Mouse (Mus musculus) liver, embryonic 12.5 days (tissue): ENCODE measurements around the gene Gpr87. TPM values are rescaled to one million over a fixed set of nuclear protein-coding genes. Genes with fewer than 3 reads are reported as not detected.
"Not testable (repeated sequence)": the region's sequence is repeated elsewhere in the genome, so short reads cannot be mapped to it uniquely, and the experiment has no call there.

Source experiments
- ATAC-seq: fragments of 200-750 bp; cut with Nextera tagmentation; 2 replicates; pipeline ENCODE4 v1.8.0; 2017; ENCODE audit warnings: moderate number of reproducible peaks, mild to moderate bottlenecking, moderate library complexity
- H3K27ac ChIP-seq: fragments of 300-500 bp; sonication (generic); 2 replicates; pipeline ENCODE4 v1.5.1; 2016; ENCODE audit warnings: mild to moderate bottlenecking
- H3K27me3 ChIP-seq: fragments of 300-500 bp; sonication (generic); replicated peaks from 2 replicates; pipeline ENCODE4 v1.6.1; 2016; ENCODE audit warnings: mild to moderate bottlenecking, moderate library complexity
- H3K36me3 ChIP-seq: fragments of 300-500 bp; sonication (generic); 2 replicates; pipeline ENCODE4 v1.6.1; 2016; ENCODE audit warnings: mild to moderate bottlenecking, moderate library complexity
- H3K4me1 ChIP-seq: fragments of 300-500 bp; sonication (generic); 2 replicates; pipeline ENCODE4 v1.6.1; 2016
- H3K4me2 ChIP-seq: fragments of 300-500 bp; sonication (generic); 2 replicates; pipeline ENCODE4 v1.6.1; 2016; ENCODE audit warnings: mild to moderate bottlenecking, moderate library complexity
- H3K4me3 ChIP-seq: fragments of 300-500 bp; sonication (generic); 2 replicates; pipeline ENCODE4 v1.5.1; 2016; ENCODE audit warnings: mild to moderate bottlenecking, moderate library complexity
- H3K9ac ChIP-seq: fragments of 300-500 bp; sonication (generic); 2 replicates; pipeline ENCODE4 v1.6.1; 2016; ENCODE audit warnings: mild to moderate bottlenecking, moderate library complexity
- H3K9me3 ChIP-seq: fragments of 300-500 bp; sonication (generic); replicated peaks from 2 replicates; pipeline ENCODE4 v1.6.1; 2016; ENCODE audit warnings: mild to moderate bottlenecking, moderate library complexity
- WGBS: fragments of 180-500 bp; shearing (Covaris S2); methylation state at CpG from one replicate; pipeline ENCODE4 v1.1.7; 2016; ENCODE audit not compliant: insufficient replicate concordance; 5-methylcytosine and 5-hydroxymethylcytosine counted together
- polyA plus RNA-seq: library from polyadenylated mRNA; unstranded; fragments of >200 nt; fragmentation: Nextera tagmentation; extraction: Ambion mirVana; gene quantifications from 2 replicates; pipeline ENCODE4 v1.2.1, GENCODE M21; 2016

Gpr87 gene
- polyA plus RNA-seq, 1 experiment from 2014 or later = not detected

DNA sequence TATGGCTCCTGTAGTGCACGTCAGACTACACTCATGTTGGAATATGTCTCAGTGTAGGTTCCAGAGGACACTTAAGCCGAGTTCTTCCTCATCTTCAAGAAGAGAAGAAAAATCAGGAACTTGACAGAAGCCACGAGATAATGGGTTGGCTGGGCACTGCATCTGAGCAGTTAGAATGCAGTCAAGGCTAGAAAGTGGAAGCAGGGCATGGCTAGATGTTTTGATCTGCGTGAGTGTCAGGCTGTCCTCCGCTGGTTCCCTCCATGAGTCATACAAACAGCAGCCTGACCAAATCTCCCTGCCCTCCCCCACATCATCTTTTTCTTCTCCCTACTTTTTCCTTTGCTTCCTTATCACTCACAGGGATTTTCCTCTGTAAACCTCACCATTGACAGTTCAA is 41.5 kb downstream of the Gpr87 start, which contains the start of gene P2ry14:
TSS of gene P2ry14 (minus strand) at position 195 of the 400 bp plus-strand sequence.
- 15% methylated on average over 5 of the region's 5 CpGs for WGBS
- Histone ChIP-seq H3K27me3 (no peaks in the 10 kb centered on the region), H3K9ac (no peak within 1 kb of the TSS), H3K4me1 (peaks cover 11% of the 10 kb centered on the region; the same call in 1 of the 2 replicates), H3K4me3 (no peak within 1 kb of the TSS), H3K27ac (no peak within 1 kb of the TSS), H3K9me3 (no peaks in the 10 kb centered on the region), H3K4me2 (no peak within 1 kb of the TSS), H3K36me3 (no peaks in the 10 kb centered on the region)
- ATAC-seq = no peak

DNA sequence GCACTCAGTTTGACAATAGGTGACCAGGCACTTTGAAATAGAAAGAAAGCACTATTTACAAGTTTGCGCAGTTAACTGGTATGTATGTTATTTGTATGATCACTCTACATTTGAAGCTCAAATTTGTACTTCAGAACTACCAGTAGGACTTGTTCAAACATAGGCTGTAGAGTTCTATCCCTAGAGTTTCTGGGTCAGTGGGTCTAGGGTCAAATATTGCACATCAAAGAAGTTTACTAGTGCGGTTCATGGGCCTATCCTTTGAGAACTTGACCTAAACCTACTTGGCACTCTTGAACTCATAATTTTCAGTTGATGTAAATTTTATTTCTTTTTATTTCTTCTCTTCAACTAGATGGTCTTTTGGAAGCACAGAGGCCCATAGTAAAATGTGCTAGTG is 44.3 kb downstream of the Gpr87 start:
- Histone ChIP-seq H3K4me2 (no peak overlapping the region), H3K9me3 (no peaks in the 10 kb centered on the region), H3K9ac (no peak overlapping the region), H3K27me3 (no peaks in the 10 kb centered on the region), H3K27ac (no peak overlapping the region), H3K4me3 (no peak overlapping the region), H3K4me1 (peaks cover 11% of the 10 kb centered on the region; the same call in 1 of the 2 replicates), H3K36me3 (no peaks in the 10 kb centered on the region)
- WGBS = 82% methylated on average over 2 of the region's 2 CpGs
- no peak for ATAC-seq

DNA sequence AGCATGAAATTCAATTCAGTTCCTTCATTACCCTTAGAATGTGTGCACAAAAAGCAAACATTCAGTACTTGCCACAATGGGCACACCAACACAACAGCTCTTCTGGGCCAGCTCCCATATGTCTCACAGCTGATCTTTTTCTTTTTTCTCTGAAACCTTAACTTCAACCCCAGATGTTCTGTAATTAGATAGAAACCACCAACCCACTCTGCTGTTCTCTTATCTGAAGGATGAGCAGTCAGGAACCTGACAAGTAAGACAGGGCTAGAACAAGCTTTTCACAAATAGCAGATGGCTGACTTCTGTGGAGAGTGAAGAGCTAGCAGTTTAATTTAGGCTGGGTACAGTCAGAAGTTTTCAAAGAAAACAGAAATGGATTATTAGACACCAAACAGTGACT is 45.3 kb downstream of the Gpr87 start:
- H3K27me3 ChIP-seq = no peaks in the 10 kb centered on the region

DNA sequence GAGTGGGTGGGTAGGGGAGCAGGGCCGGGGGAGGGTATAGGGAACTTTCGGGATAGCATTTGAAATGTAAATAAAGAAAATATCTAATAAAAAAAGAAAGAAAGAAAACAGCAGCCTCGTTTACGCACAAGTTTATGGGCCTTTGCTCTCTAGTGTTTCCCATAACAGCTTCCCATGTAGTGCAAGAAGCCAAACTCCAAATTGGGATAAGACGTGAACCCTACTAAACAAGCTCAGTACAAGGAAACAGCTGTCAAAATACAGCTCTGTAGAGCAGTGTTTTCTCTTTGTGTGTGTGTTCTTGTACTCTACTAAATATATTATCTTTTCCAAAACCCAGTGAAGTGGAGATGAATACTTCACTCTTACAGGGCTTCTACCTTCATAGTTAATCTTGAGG is 49.7 kb downstream of the Gpr87 start:
- Histone ChIP-seq H3K4me1 (peaks cover 16% of the 10 kb centered on the region), H3K27ac (no peak overlapping the region), H3K27me3 (no peaks in the 10 kb centered on the region), H3K4me2 (no peak overlapping the region), H3K9ac (no peak overlapping the region), H3K9me3 (no peaks in the 10 kb centered on the region), H3K36me3 (no peaks in the 10 kb centered on the region), H3K4me3 (no peak overlapping the region)
- ATAC-seq = no peak
- WGBS = 63% methylated on average over 5 of the region's 5 CpGs

More for the DNA sequence above, 45.3 kb downstream of the Gpr87 start:
- Histone ChIP-seq H3K36me3 (no peaks in the 10 kb centered on the region), H3K9ac (no peak overlapping the region), H3K4me3 (no peak overlapping the region), H3K27ac (no peak overlapping the region), H3K9me3 (no peaks in the 10 kb centered on the region), H3K4me2 (no peak overlapping the region), H3K4me1 (peaks cover 11% of the 10 kb centered on the region; the same call in 1 of the 2 replicates)
- ATAC-seq = no peak

DNA sequence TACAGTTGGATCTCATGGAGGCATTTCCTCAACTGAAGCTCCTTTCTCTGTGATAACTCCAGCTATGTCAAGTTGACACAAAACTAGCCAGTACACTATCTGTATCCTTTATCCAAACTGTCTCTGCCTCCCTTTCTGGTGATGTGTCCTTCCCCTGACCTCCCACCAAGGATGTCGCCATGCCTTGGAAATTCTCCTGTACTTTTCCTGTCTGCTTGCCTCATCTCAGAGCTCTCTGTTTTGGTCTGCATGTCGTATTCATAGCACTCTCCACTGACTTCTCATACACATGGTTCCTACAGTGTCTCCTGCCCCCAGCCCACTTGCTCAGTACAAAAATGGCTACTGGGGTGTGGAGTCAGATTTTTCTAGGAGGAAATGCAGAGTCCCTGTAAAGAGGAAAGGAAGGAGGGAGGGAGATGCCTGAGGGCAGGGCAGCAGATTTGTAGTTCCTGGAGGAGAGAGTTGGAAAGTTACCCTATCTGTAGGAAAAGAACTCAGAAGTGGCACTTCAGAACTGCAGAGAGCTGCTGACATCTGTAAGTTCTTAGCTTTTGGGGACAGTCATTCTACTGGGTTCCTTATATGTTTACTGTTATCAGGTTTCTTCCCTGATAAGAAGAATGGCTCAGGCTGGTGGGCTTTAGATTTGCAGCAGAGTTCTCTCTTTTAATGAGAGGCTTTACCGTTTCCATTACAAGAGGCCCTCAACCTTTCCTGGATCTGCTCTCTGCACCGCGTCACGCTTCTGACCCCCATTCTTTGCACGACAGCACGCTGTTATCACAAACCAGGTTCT is 53.2 kb downstream of the Gpr87 start:
- H3K4me1 ChIP-seq = peaks cover 9% of the 10 kb centered on the region
- no peak for ATAC-seq
- no peaks in the 10 kb centered on the region for H3K27me3 ChIP-seq
- no peak overlapping the region for H3K4me2 ChIP-seq
- H3K9ac ChIP-seq = no peak overlapping the region
- no peak overlapping the region for H3K4me3 ChIP-seq
- no peak overlapping the region for H3K27ac ChIP-seq
- 40% methylated on average over 8 of the region's 8 CpGs for WGBS
- no peaks in the 10 kb centered on the region for H3K36me3 ChIP-seq
- no peaks in the 10 kb centered on the region for H3K9me3 ChIP-seq

GRCm38 (mm10) chr3:59140941-59141340 is 54.0 kb downstream of the Gpr87 start:
- not testable (repeated sequence) for H3K4me1 ChIP-seq, H3K9ac ChIP-seq, H3K27me3 ChIP-seq, H3K27ac ChIP-seq, H3K4me3 ChIP-seq, H3K36me3 ChIP-seq, ATAC-seq, H3K9me3 ChIP-seq, H3K4me2 ChIP-seq
- 75% methylated on average over 4 of the region's 4 CpGs for WGBS

DNA sequence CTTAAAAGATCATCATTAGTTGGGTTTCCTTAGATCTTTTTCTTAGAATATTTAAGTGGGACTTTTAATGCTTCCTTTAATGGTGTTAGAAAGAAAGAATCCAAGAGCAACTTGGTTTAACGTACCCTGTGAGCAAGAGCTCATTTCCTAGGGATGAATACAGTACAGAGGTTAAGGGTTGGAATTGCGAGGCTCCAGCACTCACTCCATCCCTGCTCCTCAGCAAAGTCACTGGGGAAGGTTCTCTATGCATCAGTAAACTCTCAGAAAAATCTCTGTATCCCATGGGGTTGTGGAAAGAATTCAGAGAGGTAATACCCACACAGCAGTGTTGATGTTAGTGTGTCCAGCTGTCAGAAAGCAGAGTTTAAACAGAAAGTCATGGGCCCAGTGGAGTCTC is 54.8 kb downstream of the Gpr87 start:
- H3K4me2 ChIP-seq = no peak overlapping the region
- ATAC-seq = no peak
- no peak overlapping the region for H3K27ac ChIP-seq
- H3K36me3 ChIP-seq = no peaks in the 10 kb centered on the region
- no peaks in the 10 kb centered on the region for H3K27me3 ChIP-seq
- 62% methylated on average over 2 of the region's 2 CpGs for WGBS
- H3K4me1 ChIP-seq = peaks cover 14% of the 10 kb centered on the region
- no peaks in the 10 kb centered on the region for H3K9me3 ChIP-seq
- H3K9ac ChIP-seq = no peak overlapping the region
- no peak overlapping the region for H3K4me3 ChIP-seq

DNA sequence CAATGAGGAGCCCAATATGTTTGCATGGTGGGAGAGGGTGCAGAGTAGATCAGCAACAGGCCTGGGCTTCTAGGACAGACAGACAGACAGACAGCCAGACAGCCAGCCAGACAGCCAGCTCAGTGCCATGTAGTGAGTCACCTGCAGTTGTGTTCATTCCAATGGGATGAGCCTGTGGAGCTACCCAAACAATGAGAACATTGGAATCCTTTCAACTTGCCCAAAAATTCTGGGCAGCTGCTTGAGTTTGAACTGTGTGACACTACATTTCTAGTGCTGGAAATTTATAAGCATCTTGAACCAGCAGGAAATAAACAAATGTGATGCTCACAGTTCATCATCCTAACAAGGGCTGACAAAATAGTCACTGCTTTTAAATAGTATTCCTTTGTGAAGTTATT is 55.3 kb downstream of the Gpr87 start:
- no peak overlapping the region for H3K9ac ChIP-seq
- H3K9me3 ChIP-seq = no peaks in the 10 kb centered on the region
- ATAC-seq = no peak

DNA sequence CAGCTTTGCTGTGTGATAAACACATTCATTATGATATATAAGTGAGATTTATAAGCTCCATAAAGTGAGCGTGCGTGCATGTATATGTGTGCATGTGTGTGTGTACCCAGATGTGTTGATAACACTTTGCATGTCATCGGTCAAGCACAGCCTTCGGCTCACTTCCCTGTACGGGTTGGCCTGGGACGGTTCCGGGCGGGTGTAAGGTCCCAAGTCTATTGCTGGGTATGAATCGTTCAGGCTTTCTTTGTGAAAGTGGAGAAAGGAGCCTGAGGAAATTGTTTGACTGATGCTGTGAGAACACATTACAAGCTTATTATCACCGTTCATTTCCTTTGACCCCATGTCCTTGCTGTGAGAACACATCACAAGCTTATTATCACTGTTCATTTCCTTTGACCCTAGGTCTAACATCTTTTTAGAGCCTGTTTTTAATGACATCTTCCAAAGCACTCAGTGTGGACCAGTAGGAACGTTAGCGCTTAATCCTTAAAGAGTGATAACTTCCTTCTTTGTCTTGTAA is 55.9 kb downstream of the Gpr87 start:
- Histone ChIP-seq H3K4me3 (no peak overlapping the region), H3K27ac (no peak overlapping the region), H3K4me2 (no peak overlapping the region), H3K9ac (no peak overlapping the region), H3K36me3 (no peaks in the 10 kb centered on the region), H3K9me3 (no peaks in the 10 kb centered on the region), H3K27me3 (no peaks in the 10 kb centered on the region), H3K4me1 (peaks cover 16% of the 10 kb centered on the region)
- no peak for ATAC-seq
- 74% methylated on average over 12 of the region's 12 CpGs for WGBS

More for the DNA sequence above, 55.3 kb downstream of the Gpr87 start:
- H3K4me1 ChIP-seq = peaks cover 14% of the 10 kb centered on the region
- H3K4me2 ChIP-seq = no peak overlapping the region
- H3K27me3 ChIP-seq = no peaks in the 10 kb centered on the region
- no peaks in the 10 kb centered on the region for H3K36me3 ChIP-seq
- no peak overlapping the region for H3K4me3 ChIP-seq
- no peak overlapping the region for H3K27ac ChIP-seq

DNA sequence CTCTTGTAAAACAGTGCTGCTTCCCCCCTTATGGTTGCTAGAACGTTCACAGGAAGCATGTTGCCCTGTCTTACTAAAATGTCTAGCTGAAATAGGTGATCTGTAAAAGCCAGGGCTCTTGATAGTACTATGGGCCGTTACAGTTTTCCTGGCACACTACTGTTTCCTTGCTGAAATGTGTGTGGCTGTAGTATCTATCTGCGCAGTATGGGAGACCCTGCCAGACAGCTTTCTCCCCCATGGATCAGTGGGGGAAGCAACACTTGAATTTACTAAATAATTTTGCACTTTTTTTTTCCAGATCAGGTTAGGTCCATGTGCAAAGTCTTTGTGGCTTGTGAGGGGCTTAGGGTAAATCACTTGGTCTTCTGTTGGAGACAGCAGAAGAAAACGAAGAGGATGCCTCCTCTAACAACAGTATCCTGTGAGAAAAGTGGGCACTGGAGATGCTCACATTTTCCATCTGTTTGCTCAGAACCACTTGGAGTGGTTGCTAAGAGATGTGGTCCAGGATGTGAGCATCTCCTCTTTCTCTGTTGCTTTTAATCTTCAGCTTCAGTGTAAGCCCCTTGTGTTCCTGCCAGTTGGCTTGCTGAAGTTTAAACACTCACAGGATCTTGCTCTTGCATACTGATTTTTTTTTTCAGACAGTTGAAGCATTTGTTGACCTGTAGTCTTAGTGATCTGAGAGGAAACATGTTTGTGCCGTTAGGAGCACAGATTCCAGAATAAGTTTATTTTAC is 58.8 kb downstream of the Gpr87 start:
- H3K4me3 ChIP-seq = no peak overlapping the region
- WGBS = 68% methylated on average over 5 of the region's 5 CpGs
- no peak overlapping the region for H3K4me2 ChIP-seq
- H3K9ac ChIP-seq = no peak overlapping the region
- H3K4me1 ChIP-seq = peaks cover 34% of the 10 kb centered on the region
- no peaks in the 10 kb centered on the region for H3K27me3 ChIP-seq
- no peaks in the 10 kb centered on the region for H3K36me3 ChIP-seq
- H3K9me3 ChIP-seq = no peaks in the 10 kb centered on the region
- H3K27ac ChIP-seq = no peak overlapping the region
- no peak for ATAC-seq

- H3K27ac ChIP-seq = no peak overlapping the region
- WGBS = 10% methylated on average over 5 of the region's 5 CpGs
- H3K9me3 ChIP-seq = no peaks in the 10 kb centered on the region
- no peaks in the 10 kb centered on the region for H3K27me3 ChIP-seq
- H3K4me3 ChIP-seq = no peak overlapping the region
- peak; percentile 78 for ATAC-seq
- H3K4me2 ChIP-seq = peak overlapping the region; percentile 15
- peaks cover 42% of the 10 kb centered on the region for H3K4me1 ChIP-seq
- H3K36me3 ChIP-seq = no peaks in the 10 kb centered on the region
- no peak overlapping the region for H3K9ac ChIP-seq
These were observed 61.7 kb downstream of the Gpr87 start for GRCm38 (mm10) chr3:59133189-59133588.

GRCm38 (mm10) chr3:59131966-59132365 is 62.9 kb downstream of the Gpr87 start:
- no peaks in the 10 kb centered on the region for H3K9me3 ChIP-seq
- ATAC-seq = no peak
- WGBS = 51% methylated on average over 4 of the region's 4 CpGs
- H3K4me2 ChIP-seq = no peak overlapping the region
- H3K27me3 ChIP-seq = no peaks in the 10 kb centered on the region
- H3K27ac ChIP-seq = no peak overlapping the region
- no peaks in the 10 kb centered on the region for H3K36me3 ChIP-seq
- H3K4me1 ChIP-seq = peaks cover 42% of the 10 kb centered on the region
- H3K4me3 ChIP-seq = no peak overlapping the region
- H3K9ac ChIP-seq = no peak overlapping the region
